Mouse (Mus musculus) kidney, embryonic 15.5 days (tissue): Measurements from ENCODE around the gene Dnase1l2. TPM values are rescaled to one million over a fixed set of nuclear protein-coding genes. Genes with fewer than 3 reads are reported as not detected.
A peak's percentile ranks its signal among the peaks of the same experiment; 100 is the strongest.

Experiments used
- ATAC-seq: fragments of 200-750 bp; cut with Nextera tagmentation; replicated peaks from 2 replicates; pipeline ENCODE4 v1.8.0; 2017; ENCODE audit warnings: moderate TSS enrichment; ENCODE audit not compliant: low FRiP score
- H3K27ac ChIP-seq: fragments of 300-500 bp; sonication (generic); 2 replicates; pipeline ENCODE4 v1.5.1; 2015; ENCODE audit warnings: mild to moderate bottlenecking, inconsistent platforms
- H3K27me3 ChIP-seq: fragments of 300-500 bp; sonication (generic); 2 replicates; pipeline ENCODE4 v1.6.1; 2015; ENCODE audit warnings: inconsistent platforms
- H3K36me3 ChIP-seq: fragments of 300-500 bp; sonication (generic); 2 replicates; pipeline ENCODE4 v1.6.1; 2015; ENCODE audit warnings: inconsistent platforms
- H3K4me1 ChIP-seq: fragments of 300-500 bp; sonication (generic); 2 replicates; pipeline ENCODE4 v1.6.1; 2015; ENCODE audit warnings: inconsistent platforms
- H3K4me2 ChIP-seq: fragments of 300-500 bp; sonication (generic); 2 replicates; pipeline ENCODE4 v1.6.1; 2015; ENCODE audit warnings: moderate library complexity, mild to moderate bottlenecking, inconsistent platforms
- H3K4me3 ChIP-seq: fragments of 300-500 bp; sonication (generic); replicated peaks from 2 replicates; pipeline ENCODE4 v1.5.1; 2015; ENCODE audit warnings: mild to moderate bottlenecking, inconsistent platforms
- H3K9ac ChIP-seq: fragments of 300-500 bp; sonication (generic); 2 replicates; pipeline ENCODE4 v1.6.1; 2015; ENCODE audit warnings: mild to moderate bottlenecking, inconsistent platforms
- H3K9me3 ChIP-seq: fragments of 300-500 bp; sonication (generic); replicated peaks from 2 replicates; pipeline ENCODE4 v1.6.1; 2016; ENCODE audit warnings: inconsistent platforms
- WGBS: fragments of 180-500 bp; shearing (Covaris S2); methylation state at CpG from one replicate; pipeline ENCODE4 v1.1.7; 2015; ENCODE audit warnings: mixed read lengths; 5-methylcytosine and 5-hydroxymethylcytosine counted together
- polyA plus RNA-seq: library from polyadenylated mRNA; unstranded; fragments of >200 nt; fragmentation: Nextera tagmentation; extraction: Ambion mirVana; gene quantifications from 2 replicates; pipeline ENCODE4 v1.2.1, GENCODE M21; 2015

The Dnase1l2 gene
- polyA plus RNA-seq, 1 experiment from 2014 or later: 2.4 TPM

- Histone ChIP-seq H3K4me2 (no peak overlapping the region), H3K4me1 (peaks cover 25% of the 10 kb centered on the region), H3K27ac (no peak overlapping the region), H3K9me3 (no peaks in the 10 kb centered on the region), H3K9ac (no peak overlapping the region), H3K27me3 (no peaks in the 10 kb centered on the region), H3K4me3 (no peak overlapping the region), H3K36me3 (peaks cover 61% of the 10 kb centered on the region)
- ATAC-seq: no peak
- 93% methylated on average over 5 of the region's 5 CpGs for WGBS
Measured at GRCm38 (mm10) chr17:24424489-24424888, 18.4 kb downstream of the Dnase1l2 start.

DNA sequence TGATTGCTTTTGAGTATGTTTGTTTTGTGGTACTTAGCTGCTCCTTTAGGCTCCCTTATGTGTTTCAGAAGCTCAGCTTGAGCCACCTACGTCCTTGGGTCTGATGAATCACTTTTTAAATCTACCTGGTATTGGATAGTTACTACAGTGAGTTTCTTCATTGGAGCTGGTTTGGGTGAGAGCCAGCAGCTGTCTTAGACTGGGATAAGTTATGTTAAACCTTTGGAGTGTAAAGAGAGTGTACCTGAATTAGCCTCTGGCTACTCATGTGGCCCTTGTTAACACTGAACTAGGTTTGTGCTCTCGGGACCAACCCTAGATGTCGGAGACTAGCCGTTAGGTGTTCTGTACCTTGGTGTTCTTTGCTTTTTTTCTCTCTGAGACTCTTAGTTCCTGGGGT, 19.8 kb downstream of the Dnase1l2 start:
- peaks cover 15% of the 10 kb centered on the region for H3K4me1 ChIP-seq
- H3K4me3 ChIP-seq: no peak overlapping the region
- no peaks in the 10 kb centered on the region for H3K9me3 ChIP-seq
- H3K36me3 ChIP-seq: peaks cover 75% of the 10 kb centered on the region
- WGBS: 92% methylated on average over 4 of the region's 4 CpGs
- H3K27ac ChIP-seq: no peak overlapping the region
- no peak for ATAC-seq
- H3K4me2 ChIP-seq: no peak overlapping the region
- no peak overlapping the region for H3K9ac ChIP-seq
- no peaks in the 10 kb centered on the region for H3K27me3 ChIP-seq

- Histone ChIP-seq H3K4me3 (peak overlapping the region; percentile 63), H3K36me3 (peaks cover 61% of the 10 kb centered on the region)
- WGBS: 76% methylated on average over 3 of the region's 3 CpGs
Measured at GRCm38 (mm10) chr17:24416051-24416652, 26.8 kb downstream of the Dnase1l2 start.

DNA sequence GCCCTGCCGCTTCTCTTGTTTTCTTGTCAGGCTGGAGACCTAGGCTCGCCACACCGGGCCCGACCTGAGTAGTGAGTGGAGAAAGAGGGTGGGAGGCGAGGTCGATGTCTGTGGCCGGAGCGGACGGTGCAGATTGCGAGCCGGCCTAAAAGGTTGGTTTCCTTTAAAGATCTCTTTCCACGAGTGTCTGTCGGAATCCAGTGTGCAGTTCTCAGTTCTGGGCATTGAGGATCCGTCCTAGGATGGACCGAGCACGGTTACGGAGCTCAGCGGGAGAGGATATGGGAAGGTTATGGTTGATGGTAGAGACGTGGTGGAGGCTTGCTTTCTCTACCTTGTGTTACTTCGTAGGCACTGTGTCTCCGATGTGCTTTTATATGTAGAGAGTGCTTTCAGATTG, 27.9 kb downstream of the Dnase1l2 start:
- WGBS: under 1% methylated on average over 21 of the region's 21 CpGs
- peak; percentile 7; the same call in 1 of the 2 replicates for ATAC-seq
- H3K36me3 ChIP-seq: peaks cover 61% of the 10 kb centered on the region

More at GRCm38 (mm10) chr17:24416051-24416652, 26.8 kb downstream of the Dnase1l2 start:
- peak overlapping the region; percentile 84 for H3K4me2 ChIP-seq
- no peak for ATAC-seq
- peaks cover 36% of the 10 kb centered on the region for H3K4me1 ChIP-seq
- H3K27me3 ChIP-seq: no peaks in the 10 kb centered on the region
- no peaks in the 10 kb centered on the region for H3K9me3 ChIP-seq
- H3K27ac ChIP-seq: no peak overlapping the region
- H3K9ac ChIP-seq: peak overlapping the region; percentile 75

GRCm38 (mm10) chr17:24414230-24414976, 28.5 kb downstream of the Dnase1l2 start, which contains the start of gene Rnps1:
Gene Rnps1, plus strand, starts transcription at chr17:24414565.
- peak; percentile 96 for ATAC-seq
- under 1% methylated on average over 64 of the region's 64 CpGs for WGBS
- Histone ChIP-seq H3K36me3 (peaks cover 61% of the 10 kb centered on the region), H3K9ac (peak within 1 kb of the TSS; percentile 75), H3K27ac (peak within 1 kb of the TSS; percentile 95), H3K9me3 (no peaks in the 10 kb centered on the region), H3K4me1 (peaks cover 36% of the 10 kb centered on the region), H3K4me3 (peak within 1 kb of the TSS; percentile 63), H3K27me3 (no peaks in the 10 kb centered on the region), H3K4me2 (peak within 1 kb of the TSS; percentile 84)

More for the DNA sequence above, 27.9 kb downstream of the Dnase1l2 start:
- peak overlapping the region; percentile 95 for H3K27ac ChIP-seq
- peak overlapping the region; percentile 84 for H3K4me2 ChIP-seq
- peak overlapping the region; percentile 75 for H3K9ac ChIP-seq
- peaks cover 36% of the 10 kb centered on the region for H3K4me1 ChIP-seq
- no peaks in the 10 kb centered on the region for H3K27me3 ChIP-seq
- H3K9me3 ChIP-seq: no peaks in the 10 kb centered on the region
- H3K4me3 ChIP-seq: peak overlapping the region; percentile 63

- ATAC-seq: peak; percentile 55
- 35% methylated on average over 22 of the region's 22 CpGs for WGBS
- H3K4me2 ChIP-seq: peak overlapping the region; percentile 84
- peaks cover 61% of the 10 kb centered on the region for H3K36me3 ChIP-seq
- H3K27ac ChIP-seq: peak overlapping the region; percentile 95
- peak overlapping the region; percentile 68 for H3K9ac ChIP-seq
- H3K4me1 ChIP-seq: peaks cover 36% of the 10 kb centered on the region
- H3K4me3 ChIP-seq: peak overlapping the region; percentile 63
- H3K27me3 ChIP-seq: no peaks in the 10 kb centered on the region
- H3K9me3 ChIP-seq: no peaks in the 10 kb centered on the region
Measured at GRCm38 (mm10) chr17:24413557-24414211, 29.2 kb downstream of the Dnase1l2 start.

DNA sequence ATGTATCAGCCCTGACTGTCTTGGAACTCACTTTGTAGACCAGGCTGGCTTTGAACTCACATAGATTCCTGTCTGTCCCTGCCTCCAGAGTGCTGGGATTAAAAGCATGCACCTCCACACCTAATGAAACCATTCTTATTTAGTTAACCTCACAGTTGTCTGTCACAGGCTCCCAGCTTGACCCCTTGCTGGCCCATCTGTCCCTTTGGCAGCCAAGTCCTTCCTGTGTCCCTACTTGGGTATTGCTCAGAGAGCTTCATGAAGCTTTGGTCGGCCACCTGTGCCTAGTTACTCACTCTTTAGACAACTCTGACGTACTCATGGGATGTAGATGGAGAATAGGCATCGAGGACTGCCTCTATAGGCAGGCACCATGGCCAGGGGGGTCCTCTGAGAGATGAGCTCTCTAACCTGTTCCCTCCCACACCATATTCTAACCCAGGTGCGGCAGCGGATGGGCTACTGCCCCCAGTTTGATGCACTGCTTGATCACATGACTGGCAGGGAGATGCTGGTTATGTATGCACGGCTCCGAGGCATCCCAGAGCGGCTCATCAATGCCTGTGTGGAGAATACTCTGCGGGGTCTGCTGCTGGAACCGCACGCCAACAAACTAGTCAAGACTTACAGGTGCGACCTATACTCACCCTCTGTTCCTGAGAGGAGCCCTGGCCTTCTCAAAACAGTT, 35.6 kb downstream of the Dnase1l2 start:
- no peak overlapping the region for H3K4me3 ChIP-seq
- H3K4me2 ChIP-seq: no peak overlapping the region
- no peak for ATAC-seq
- H3K27me3 ChIP-seq: no peaks in the 10 kb centered on the region
- WGBS: 86% methylated on average over 12 of the region's 12 CpGs
- H3K9ac ChIP-seq: no peak overlapping the region
- H3K4me1 ChIP-seq: no peaks in the 10 kb centered on the region
- H3K9me3 ChIP-seq: no peaks in the 10 kb centered on the region
- peaks cover 77% of the 10 kb centered on the region for H3K36me3 ChIP-seq
- no peak overlapping the region for H3K27ac ChIP-seq

DNA sequence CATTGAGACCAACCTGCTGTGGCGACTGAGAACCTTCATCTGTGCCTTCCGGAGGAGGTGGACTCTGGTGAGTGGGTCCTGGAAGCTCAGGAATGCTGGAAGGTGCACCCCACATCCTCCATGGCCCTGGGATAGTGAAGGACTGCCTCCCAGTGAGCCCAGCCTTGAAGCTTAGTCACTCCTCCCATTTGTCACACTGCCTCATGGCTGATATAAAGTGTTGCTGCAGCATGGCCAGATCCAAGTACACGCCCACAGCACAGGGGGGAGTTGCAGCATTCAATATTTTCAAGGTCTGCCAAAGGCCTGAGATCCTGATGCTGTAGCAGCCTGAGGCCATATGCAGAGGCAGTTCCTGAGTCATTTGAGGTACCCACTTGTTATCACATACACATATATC, 40.5 kb downstream of the Dnase1l2 start:
- H3K9me3 ChIP-seq: no peaks in the 10 kb centered on the region
- ATAC-seq: no peak
- no peaks in the 10 kb centered on the region for H3K4me1 ChIP-seq
- no peak overlapping the region for H3K27ac ChIP-seq
- H3K27me3 ChIP-seq: no peaks in the 10 kb centered on the region
- H3K4me3 ChIP-seq: no peak overlapping the region
- no peak overlapping the region for H3K9ac ChIP-seq
- H3K36me3 ChIP-seq: peaks cover 53% of the 10 kb centered on the region
- 69% methylated on average over 3 of the region's 3 CpGs for WGBS
- no peak overlapping the region for H3K4me2 ChIP-seq

DNA sequence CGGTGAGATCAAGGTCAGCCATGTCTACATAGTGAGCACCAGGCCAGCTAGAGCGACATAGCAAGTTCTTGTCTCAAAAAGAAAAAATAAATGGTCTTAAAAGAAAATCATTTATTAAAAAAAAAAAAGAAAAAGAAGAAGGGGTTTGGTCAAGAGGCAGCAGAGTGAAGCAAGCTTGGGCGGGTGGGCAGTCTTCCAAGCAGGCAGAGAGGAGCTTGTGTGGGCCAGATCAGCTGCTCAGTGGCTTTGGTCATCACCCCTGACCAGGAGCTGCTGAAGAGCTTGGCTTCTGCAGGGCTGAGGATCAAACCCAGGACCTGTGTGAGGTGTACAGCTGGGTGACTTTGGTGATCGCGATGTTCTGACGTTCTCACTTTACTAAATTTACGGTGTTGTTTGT, 48.4 kb downstream of the Dnase1l2 start:
- Histone ChIP-seq H3K27ac (no peak overlapping the region), H3K9ac (no peak overlapping the region), H3K4me3 (no peak overlapping the region), H3K4me2 (no peak overlapping the region), H3K36me3 (0 out of 2 replicates have a peak, but pooled peaks cover 2% of the 10 kb centered on the region), H3K27me3 (no peaks in the 10 kb centered on the region), H3K9me3 (no peaks in the 10 kb centered on the region), H3K4me1 (no peaks in the 10 kb centered on the region)
- 72% methylated on average over 7 of the region's 7 CpGs for WGBS
- ATAC-seq: no peak

DNA sequence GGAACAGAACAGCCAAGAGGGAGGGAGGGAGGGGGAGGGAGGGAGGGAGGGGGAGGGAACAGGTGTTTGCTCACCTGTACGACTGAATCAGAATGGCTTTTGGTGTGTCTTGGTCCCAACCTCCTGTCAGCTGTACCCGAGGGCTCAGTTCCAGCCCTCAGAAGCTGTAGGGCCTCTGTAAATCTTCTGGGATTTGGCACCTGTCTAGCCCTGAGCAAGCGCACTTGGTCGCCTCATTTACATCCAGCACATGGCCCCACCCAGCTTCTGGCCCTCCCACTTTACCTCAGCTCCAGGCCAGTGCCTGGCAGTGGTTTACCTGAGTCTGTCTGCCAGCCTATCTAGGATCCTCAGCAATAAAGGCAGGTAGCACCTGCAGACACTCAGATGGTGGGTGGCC, 49.4 kb downstream of the Dnase1l2 start:
- H3K4me3 ChIP-seq: no peak overlapping the region
- 34% methylated on average over 4 of the region's 4 CpGs for WGBS
- no peaks in the 10 kb centered on the region for H3K4me1 ChIP-seq
- no peak overlapping the region for H3K27ac ChIP-seq
- H3K36me3 ChIP-seq: 0 out of 2 replicates have a peak, but pooled peaks cover 6% of the 10 kb centered on the region
- H3K9me3 ChIP-seq: no peaks in the 10 kb centered on the region
- ATAC-seq: no peak
- no peaks in the 10 kb centered on the region for H3K27me3 ChIP-seq
- no peak overlapping the region for H3K4me2 ChIP-seq
- no peak overlapping the region for H3K9ac ChIP-seq

- no peaks in the 10 kb centered on the region for H3K9me3 ChIP-seq
- H3K36me3 ChIP-seq: peaks cover 23% of the 10 kb centered on the region
- no peaks in the 10 kb centered on the region for H3K27me3 ChIP-seq
- no peaks in the 10 kb centered on the region for H3K4me1 ChIP-seq
- ATAC-seq: no peak
- no peak overlapping the region for H3K4me3 ChIP-seq
- H3K27ac ChIP-seq: no peak overlapping the region
- no peak overlapping the region for H3K9ac ChIP-seq
- no peak overlapping the region for H3K4me2 ChIP-seq
- 65% methylated on average over 8 of the region's 8 CpGs for WGBS
Measured at GRCm38 (mm10) chr17:24391149-24391548, 51.8 kb downstream of the Dnase1l2 start.
